10 mouse cellular contexts compared by ENCODE assay signal in the genomic region with DNA sequence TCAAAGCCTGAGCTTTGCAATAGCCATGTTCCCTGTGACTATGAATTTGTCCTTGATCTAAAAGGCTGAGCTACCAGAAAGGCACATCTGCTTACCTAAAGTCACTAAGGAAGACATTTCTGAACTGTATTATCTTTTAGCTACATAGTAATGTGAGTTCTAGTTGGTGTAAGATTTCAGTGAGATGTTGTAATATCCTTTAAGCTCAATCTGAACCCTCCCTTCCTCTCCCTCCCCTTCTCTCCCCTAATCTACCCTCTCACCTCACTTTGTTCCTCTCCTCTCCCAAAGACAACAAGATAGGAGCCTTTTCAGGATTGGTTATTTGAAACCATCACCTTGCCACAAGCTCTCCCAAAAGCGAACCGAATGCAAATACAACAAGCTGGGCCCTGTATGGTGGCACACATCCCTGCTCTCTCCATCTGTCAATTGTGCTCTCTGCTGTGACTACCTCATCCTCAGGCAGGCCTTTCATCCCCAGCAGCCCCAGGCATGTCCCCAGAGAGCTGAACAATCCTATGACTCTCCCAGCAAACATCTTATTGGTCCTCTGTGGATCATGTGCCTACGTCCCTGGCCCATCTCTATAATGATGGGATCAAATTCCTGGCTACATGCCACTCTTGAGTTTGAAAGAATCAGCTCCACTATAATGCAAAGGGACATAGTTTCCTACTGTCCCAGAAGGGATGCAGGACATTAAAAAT. TPM values are rescaled to one million over a fixed set of nuclear protein-coding genes. Genes with fewer than 3 reads are reported as not detected.
DNase-seq lines count a peak whose midpoint lies in the region; ATAC-seq and TF ChIP-seq lines count a peak whose summit lies in the region.
"Had no signal": no experiment of that assay in that cellular context is flagged by ENCODE, and none has a peak within 500 bp of the region (broad histone marks: within the 10 kb centered on the region; RNA-seq: fewer than 3 reads in every experiment).

No protein-coding gene starts in this region.

- DNase-seq in lung, postnatal 14 days, result no peak
- peak; percentile 84 for DNase-seq in brain, embryonic 14.5 days (ENCODE audit: low read depth)
- DNase-seq in midbrain, embryonic 14.5 days, result peak; percentile 75
- no peak for DNase-seq in thymus, adult 18-20 months
- DNase-seq in frontal cortex, postnatal 25 days (ENCODE audit: low spot score in 2 of 2), result no peak
- DNase-seq in layer of hippocampus, postnatal 10 days (ENCODE audit: low spot score in 2 of 2), result no peak
- DNase-seq: heart, postnatal 4 days; liver, embryonic 13.5 days had no signal

- H3K9me3 ChIP-seq in lung, embryonic 16.5 days (ENCODE audit: control insufficient read depth, low read length), result no peaks in the 10 kb centered on the region
- H3K9me3 ChIP-seq in midbrain, embryonic 14.5 days (ENCODE audit: control insufficient read depth, low read length), result no peaks in the 10 kb centered on the region
- H3K9me3 ChIP-seq: liver, embryonic 13.5 days had no signal

- H3K27ac ChIP-seq in lung, embryonic 16.5 days (ENCODE audit: low read length), result no peak overlapping the region
- H3K27ac ChIP-seq in embryonic fibroblast, embryonic 13.5 days (ENCODE audit: insufficient read depth, low read length), result peak overlapping the region; percentile 79
- no peak overlapping the region for H3K27ac ChIP-seq in midbrain, embryonic 14.5 days (replicated peaks; ENCODE audit: low read depth, low read length)
- H3K27ac ChIP-seq: liver, embryonic 13.5 days had no signal

- H3K4me3 ChIP-seq in lung, embryonic 16.5 days (ENCODE audit: low read length), result no peak overlapping the region
- H3K4me3 ChIP-seq in embryonic fibroblast, embryonic 13.5 days (ENCODE audit: insufficient read depth, low read length), result no peak overlapping the region
- no peak overlapping the region for H3K4me3 ChIP-seq in midbrain, embryonic 14.5 days (replicated peaks; ENCODE audit: low read depth, low read length)
- H3K4me3 ChIP-seq: liver, embryonic 13.5 days had no signal

- no peak for TF ChIP-seq POLR2A in brain, embryonic 14.5 days (IDR thresholded peaks at IDR 0.05; ENCODE audit: borderline replicate concordance, extremely low read depth, insufficient read depth, insufficient read length, poor library complexity, severe bottlenecking)
- TF ChIP-seq POLR2A in embryonic fibroblast, embryonic 13.5 days (IDR thresholded peaks at IDR 0.05; ENCODE audit: low read depth, low read length), result peak; percentile 17; the same call in 1 of the 2 replicates

- H3K4me1 ChIP-seq in lung, embryonic 16.5 days (replicated peaks; ENCODE audit: control insufficient read depth, insufficient read depth, low read length), result no peaks in the 10 kb centered on the region
- peaks cover 24% of the 10 kb centered on the region for H3K4me1 ChIP-seq in embryonic fibroblast, embryonic 13.5 days (ENCODE audit: control insufficient read depth, insufficient read depth, low read length)
- H3K4me1 ChIP-seq in midbrain, embryonic 14.5 days (ENCODE audit: control insufficient read depth, insufficient read depth, low read length), result no peaks in the 10 kb centered on the region; the same call in 1 of the 2 replicates

- H3K9ac ChIP-seq in lung, embryonic 16.5 days (ENCODE audit: low read length), result no peak overlapping the region
- no peak overlapping the region for H3K9ac ChIP-seq in midbrain, embryonic 14.5 days (replicated peaks; ENCODE audit: low read length)
- H3K9ac ChIP-seq: liver, embryonic 13.5 days had no signal

- H3K27me3 ChIP-seq in lung, embryonic 16.5 days (ENCODE audit: control insufficient read depth, insufficient read depth, low read depth, low read length), result no peaks in the 10 kb centered on the region
- H3K27me3 ChIP-seq in midbrain, embryonic 14.5 days (ENCODE audit: control insufficient read depth, insufficient read depth, low read length), result no peaks in the 10 kb centered on the region
- H3K27me3 ChIP-seq: liver, embryonic 13.5 days had no signal

- no peak overlapping the region for H3K4me2 ChIP-seq in lung, embryonic 16.5 days (ENCODE audit: low read depth, low read length)
- no peak overlapping the region for H3K4me2 ChIP-seq in midbrain, embryonic 14.5 days (ENCODE audit: low read length)
- H3K4me2 ChIP-seq: liver, embryonic 13.5 days had no signal

- 58% methylated on average over 3 of the region's 3 CpGs for WGBS in lung, embryonic 16.5 days
- WGBS in midbrain, embryonic 14.5 days, result 48% methylated on average over 3 of the region's 3 CpGs

- peak; percentile 67 for ATAC-seq in lung, embryonic 16.5 days (ENCODE audit: low read depth)
- peak; percentile 73; the same call in 1 of the 2 replicates for ATAC-seq in midbrain, embryonic 14.5 days (ENCODE audit: low FRiP score, low TSS enrichment)

- H3K36me3 ChIP-seq in lung, embryonic 16.5 days (ENCODE audit: control insufficient read depth, insufficient read depth, low read length), result no peaks in the 10 kb centered on the region
- no peaks in the 10 kb centered on the region for H3K36me3 ChIP-seq in midbrain, embryonic 14.5 days (ENCODE audit: control insufficient read depth, insufficient read depth, low read length)
- H3K36me3 ChIP-seq: liver, embryonic 13.5 days had no signal

- no peak for TF ChIP-seq CTCF in brain, embryonic 14.5 days (IDR thresholded peaks at IDR 0.05; ENCODE audit: borderline replicate concordance, extremely low read depth, insufficient read depth, insufficient read length)
- TF ChIP-seq CTCF in embryonic fibroblast, embryonic 13.5 days (IDR thresholded peaks at IDR 0.05; ENCODE audit: borderline replicate concordance, insufficient read depth, low read length), result no peak

RNA-seq across cellular contexts. Expression of a gene that starts 39.2 kb away (rescaled TPM):
- polyA plus RNA-seq in lung, embryonic 16.5 days (2015; fragmentation: Nextera tagmentation; extraction: Ambion mirVana), result 42.9 and 46.1 TPM in 2 replicates
- polyA plus RNA-seq in brain, embryonic 14.5 days (2012; rRNA removed), result 185 and 187 TPM in 2 replicates
- polyA plus RNA-seq in embryonic fibroblast, embryonic 13.5 days (2011; ENCODE audit: insufficient read length, low read depth, missing spikeins), result 25.5 and 28.0 TPM in 2 replicates
- polyA plus RNA-seq in midbrain, embryonic 14.5 days (2014; fragmentation: Nextera tagmentation; extraction: Ambion mirVana), result 129 and 169 TPM in 2 replicates
- total RNA-seq in layer of hippocampus, postnatal 10 days (2021), result 100 to 1,000 TPM; 214 to 235 TPM

RNA-seq across cellular contexts. Expression of a gene that starts 44.4 kb away (rescaled TPM):
- polyA plus RNA-seq in lung, embryonic 16.5 days (2015; fragmentation: Nextera tagmentation; extraction: Ambion mirVana), result 110 and 111 TPM in 2 replicates
- 35.9 and 39.0 TPM in 2 replicates for polyA plus RNA-seq in brain, embryonic 14.5 days (2012; rRNA removed)
- 88.1 and 97.9 TPM in 2 replicates for polyA plus RNA-seq in embryonic fibroblast, embryonic 13.5 days (2011; ENCODE audit: insufficient read length, low read depth, missing spikeins)
- 20.7 and 32.0 TPM in 2 replicates for polyA plus RNA-seq in midbrain, embryonic 14.5 days (2014; fragmentation: Nextera tagmentation; extraction: Ambion mirVana)
- total RNA-seq in layer of hippocampus, postnatal 10 days (2021), result 10 to 100 TPM; 12.4 to 13.2 TPM

Comparison
In these comparisons a context has a peak if more than half of its experiments do, and no peak if none do; other contexts are left out.
1. DNase-seq: peak in brain, embryonic 14.5 days (single experiment) and midbrain, embryonic 14.5 days (single experiment); none in lung, postnatal 14 days (single experiment), thymus, adult 18-20 months (0 of 2), frontal cortex, postnatal 25 days (0 of 2) and layer of hippocampus, postnatal 10 days (0 of 2).